Mouse (Mus musculus): ENCODE results near the gene Gm9945.

DNA sequence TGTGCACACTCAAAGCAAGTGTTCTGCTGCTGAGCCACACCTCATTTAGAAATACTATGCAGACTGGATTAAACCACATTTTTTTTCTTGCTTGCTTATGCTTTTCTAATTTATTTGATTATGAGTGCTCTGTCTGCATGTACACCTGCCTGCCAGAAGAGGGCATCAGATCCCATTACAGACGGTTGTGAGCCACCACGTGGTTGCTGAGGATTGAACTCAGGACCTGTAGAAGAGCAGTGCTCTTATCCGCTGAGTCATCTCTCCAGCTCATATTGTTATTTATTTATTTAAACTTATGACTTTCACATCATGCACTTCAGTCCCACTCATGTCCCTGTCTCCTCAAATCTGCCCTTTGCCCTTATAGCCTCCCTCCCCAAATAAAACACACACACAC lies 5.8 kb downstream of the Gm9945 start:
- peak; percentile 32 for TF ChIP-seq MAX (IDR thresholded peaks at IDR 0.05)
- TF ChIP-seq CTCF (IDR thresholded peaks at IDR 0.05; ENCODE audit: control insufficient read depth, insufficient read depth, insufficient read length), result no peak
- peak; percentile 48 for TF ChIP-seq USF1 (IDR thresholded peaks at IDR 0.05; ENCODE audit: low read depth)
- no peak for TF ChIP-seq MYOG (IDR thresholded peaks at IDR 0.05; ENCODE audit: control insufficient read depth, extremely low read depth, insufficient read length)
- TF ChIP-seq MYOD1 (IDR thresholded peaks at IDR 0.05; ENCODE audit: control insufficient read depth, insufficient read length, low read depth), result no peak
- no peak for TF ChIP-seq FOSL1 (IDR thresholded peaks at IDR 0.05; ENCODE audit: insufficient read depth, low read length, poor library complexity, severe bottlenecking)

Measured in C2C12 (cell line).